Mouse (Mus musculus): Measurements from ENCODE around the gene Slc35b4.

GRCm38 (mm10) chr6:34225004-34225599, 48.2 kb upstream of the Slc35b4 start:
- TF ChIP-seq POLR2A (IDR thresholded peaks at IDR 0.05; ENCODE audit: extremely low read depth, insufficient read depth, low read length) (no peak), CTCF (IDR thresholded peaks at IDR 0.05; ENCODE audit: extremely low read depth, insufficient read depth, low read length) (no peak)
